Mouse (Mus musculus) right cerebral cortex, adult 2 months (tissue): Measurements from ENCODE around the gene Pdx1.

Experiments
- DNase-seq, 2 experiments: peaks; one replicate each; pipeline ENCODE4 v3.0.0; 2021 to 2022; ENCODE audit warnings: low spot score in 2 of 2

The Pdx1 gene

DNA sequence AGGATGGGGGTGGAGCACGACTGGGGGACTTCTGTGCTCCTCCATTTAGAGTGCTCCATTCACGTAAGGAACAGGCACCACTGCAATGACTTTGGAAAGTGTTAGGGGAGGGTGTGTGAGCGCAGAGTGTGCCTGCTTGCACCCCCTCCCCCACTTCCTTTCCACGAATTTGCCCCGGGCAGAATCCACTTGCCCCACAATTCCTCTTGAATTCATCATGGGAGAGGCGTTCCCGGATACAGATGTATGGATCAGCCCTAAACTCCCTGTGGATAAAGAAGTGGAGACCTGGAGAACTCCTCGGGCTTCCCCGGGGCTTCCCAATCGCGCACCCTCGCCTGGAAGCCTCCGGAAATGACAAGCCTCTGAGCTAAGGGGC lies 7.8 kb downstream of the Pdx1 start:
- no peak for DNase-seq

DNA sequence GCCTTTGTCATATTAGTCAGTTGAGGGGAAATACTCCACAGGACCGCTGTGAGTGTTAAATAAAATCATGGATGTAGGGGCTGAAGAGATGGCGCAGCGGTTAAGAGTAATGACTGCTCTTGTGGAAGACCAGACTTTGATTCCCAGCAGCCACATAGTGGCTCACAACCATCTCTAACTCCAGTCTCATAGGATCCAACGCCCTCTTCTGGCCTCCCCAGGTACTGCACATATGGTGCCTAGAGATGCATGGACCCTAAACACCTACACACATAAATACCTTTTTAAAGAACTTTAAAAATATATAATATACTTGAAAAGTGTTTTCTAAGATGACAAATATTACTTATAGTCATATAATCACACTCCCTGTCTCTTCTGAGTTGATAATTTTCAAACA lies 14.6 kb downstream of the Pdx1 start:
- no peak for DNase-seq

DNA sequence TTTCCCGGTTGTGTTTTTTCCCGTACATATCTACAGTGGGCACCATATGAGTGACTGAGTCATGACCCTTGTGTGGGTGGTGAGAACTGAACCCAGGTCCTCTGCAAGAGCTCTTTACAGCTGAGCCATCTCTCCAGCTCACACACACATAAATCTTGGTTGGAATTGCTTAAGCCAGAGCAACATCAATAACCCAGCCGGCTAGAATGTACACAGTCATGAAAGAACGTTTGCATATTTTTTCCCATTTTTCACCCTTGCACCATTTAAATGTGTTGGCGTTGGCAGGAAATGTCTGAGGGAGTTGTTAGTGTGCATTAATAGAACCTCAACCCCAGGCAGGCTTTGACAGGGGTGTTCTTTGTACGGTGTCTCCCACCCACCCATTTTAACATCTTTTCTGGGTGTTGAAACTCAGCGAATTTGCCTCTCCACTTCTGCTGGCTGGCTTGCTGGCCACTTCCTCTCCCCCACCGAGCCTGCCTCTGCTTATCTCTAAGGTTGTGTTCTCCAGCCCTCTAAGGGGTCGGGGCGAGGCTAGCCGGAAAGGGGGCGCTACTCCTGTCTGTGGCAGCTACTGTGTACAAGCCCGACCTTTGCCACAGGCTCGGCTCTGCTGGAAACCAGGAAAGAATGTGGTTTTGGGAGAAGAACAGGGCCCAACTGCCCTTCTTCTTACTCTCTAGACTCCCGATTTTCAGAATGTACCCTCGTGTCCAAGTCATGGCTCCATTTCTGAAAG lies 22.2 kb downstream of the Pdx1 start:
- DNase-seq, result no peak

DNA sequence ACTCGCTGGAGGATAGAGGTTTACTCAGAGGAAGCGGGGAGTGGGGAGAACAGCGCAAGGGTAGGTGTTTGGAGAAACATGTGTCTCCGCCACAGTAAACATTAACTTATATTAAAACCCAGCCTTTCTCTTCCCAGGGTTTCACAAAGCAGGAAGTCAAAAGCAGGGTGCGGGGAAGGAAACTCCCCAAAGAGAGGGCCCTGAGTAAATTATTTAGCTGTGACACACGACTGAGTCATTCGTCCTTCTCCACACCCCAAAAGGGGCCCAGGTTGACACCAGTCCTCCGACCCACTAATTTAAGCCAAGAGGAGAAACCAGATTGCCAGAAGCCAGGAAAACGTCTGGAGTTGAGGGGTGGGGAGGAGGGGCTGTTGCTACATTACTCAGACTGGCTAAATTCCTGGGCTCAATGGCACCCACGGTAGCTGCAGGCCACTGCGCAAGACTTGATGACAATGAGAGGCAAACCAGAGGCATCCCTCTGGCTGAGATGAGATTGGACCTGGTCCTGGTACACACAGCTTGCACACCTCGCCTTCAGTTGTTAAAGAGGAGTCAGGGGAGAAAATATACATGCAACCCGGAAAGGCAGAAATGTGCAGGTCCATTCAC lies 22.9 kb downstream of the Pdx1 start:
- no peak for DNase-seq

DNA sequence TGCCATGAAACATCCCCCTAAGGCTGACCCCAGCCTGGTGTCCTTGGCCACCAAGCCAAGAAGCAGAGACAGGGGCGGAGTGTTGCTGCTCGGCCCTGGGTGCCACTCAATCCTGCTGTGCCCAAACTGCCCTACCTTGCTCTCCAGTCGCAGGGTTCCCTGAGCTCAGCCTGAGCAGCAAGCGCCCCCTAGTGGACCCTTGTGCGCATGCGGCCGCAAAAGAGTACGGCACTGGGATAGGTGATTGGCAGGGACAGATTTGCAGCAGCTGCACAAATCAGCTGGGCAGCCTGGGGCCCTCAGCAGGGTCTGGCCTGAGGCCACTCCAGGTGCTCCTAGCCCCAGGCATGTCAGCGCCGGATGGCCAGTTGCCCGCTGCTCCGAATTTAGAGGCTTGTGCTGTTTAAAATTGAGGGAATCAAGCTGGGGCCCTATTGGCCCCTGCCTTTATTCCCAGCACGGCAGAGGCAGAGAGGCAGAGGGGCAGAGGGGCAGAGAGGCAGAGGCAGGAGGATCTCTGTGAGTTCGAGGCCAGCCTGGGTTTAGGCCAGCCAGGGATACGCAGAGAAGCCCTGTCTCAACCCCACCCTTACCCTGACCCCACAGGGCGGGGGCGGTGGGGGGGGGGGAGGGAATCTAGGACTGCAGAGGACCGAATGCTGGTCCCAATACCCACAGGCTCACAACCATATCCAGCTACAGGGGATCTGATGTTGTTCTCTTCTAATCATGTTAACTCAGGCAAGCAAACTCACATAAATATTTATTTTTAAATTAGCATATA lies 23.6 kb downstream of the Pdx1 start:
- peak; percentile 51 to 62 for DNase-seq

DNA sequence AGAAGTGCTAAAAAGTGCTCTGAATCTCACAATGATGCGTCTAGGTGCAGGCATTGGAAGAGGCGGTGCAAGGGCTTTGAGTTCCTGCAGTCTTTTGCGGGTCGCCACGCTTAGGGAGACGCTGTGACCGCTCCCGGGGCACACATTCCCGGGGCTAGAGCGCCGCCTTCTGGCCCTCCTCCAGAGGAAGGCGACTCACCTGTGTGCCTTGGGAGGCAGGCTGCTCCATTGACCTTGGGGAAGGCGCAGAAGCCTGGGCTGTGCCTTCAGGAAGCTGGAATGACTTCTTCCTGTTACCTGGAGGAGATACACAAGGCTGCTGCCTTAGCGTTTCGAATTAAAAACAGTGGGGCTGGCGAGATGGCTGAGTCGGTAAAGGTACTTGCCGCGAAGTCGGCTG lies 24.4 kb downstream of the Pdx1 start:
- no peak for DNase-seq

DNA sequence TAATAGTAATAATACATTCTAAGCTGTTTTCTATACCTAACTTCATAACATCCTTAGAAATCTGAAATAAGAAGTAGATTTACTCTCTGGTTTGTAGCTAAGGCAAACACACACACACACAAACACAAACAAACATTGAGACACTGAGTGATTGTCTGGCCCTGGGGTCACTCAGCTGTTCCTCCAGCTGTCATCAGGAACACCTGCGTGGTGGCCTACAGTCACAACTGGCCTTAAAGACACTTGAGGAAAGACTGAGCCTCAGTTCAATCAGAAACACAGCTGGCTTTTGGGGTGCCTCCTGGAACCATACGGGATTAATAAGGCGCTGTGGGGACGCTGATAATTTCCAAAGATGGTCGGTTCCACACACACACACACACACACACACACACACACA lies 27.5 kb downstream of the Pdx1 start:
- no peak for DNase-seq

DNA sequence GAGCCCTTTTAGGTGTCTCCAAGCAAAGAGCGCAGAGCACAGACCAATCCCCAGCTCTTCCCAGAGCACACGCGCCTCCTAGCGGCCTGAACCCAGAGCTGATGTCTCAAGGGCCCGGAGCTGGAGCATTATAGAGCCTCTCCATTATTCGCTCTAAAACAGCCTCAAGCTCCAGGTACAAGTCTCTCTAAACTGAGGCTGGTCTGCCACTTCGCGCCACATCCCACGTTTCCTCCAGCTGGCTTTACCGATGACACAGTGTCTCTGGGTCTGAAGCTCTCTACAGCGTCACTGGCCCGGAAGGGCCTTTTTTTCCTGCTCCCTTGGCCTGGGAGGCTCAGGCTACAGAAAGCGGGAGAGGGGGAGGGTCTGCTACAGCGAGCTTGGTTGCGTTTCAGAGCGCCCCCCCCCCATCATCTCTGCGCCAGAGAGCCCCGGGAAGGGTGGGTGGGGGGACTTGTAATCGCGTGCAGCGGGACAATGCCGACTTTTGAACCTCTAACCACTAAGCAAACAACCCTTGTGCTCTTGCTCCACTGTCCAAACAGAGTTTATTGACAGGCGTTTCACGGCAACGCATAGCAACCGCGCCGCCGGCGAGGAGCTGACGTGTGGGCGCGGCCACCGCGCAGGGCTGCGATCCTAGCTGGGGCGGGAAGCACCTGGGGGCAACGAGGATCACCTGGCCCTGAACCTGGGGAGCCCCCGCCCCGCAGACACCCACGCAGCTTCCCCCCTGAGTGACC lies 29.7 kb downstream of the Pdx1 start:
- peak in 1 of 2 experiments; percentile 27 for DNase-seq

DNA sequence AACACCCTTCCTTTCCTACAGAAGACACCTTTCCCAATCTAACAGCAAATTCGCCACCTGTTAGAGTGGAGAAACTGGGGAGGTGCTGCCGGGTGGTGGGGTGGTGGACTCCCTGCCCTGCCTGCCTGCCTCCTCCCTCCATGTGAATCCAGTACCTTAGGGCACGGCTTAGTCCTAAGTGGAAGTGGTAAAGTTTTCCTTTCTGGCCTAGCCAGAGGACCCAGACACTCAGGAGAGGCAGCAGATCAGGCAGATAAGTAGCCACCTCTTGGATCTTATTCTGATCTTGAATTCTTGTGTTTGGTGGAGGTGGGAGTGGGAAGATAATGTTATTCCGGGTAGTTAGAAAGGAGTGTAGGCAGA lies 30.2 kb downstream of the Pdx1 start:
- DNase-seq, result no peak

DNA sequence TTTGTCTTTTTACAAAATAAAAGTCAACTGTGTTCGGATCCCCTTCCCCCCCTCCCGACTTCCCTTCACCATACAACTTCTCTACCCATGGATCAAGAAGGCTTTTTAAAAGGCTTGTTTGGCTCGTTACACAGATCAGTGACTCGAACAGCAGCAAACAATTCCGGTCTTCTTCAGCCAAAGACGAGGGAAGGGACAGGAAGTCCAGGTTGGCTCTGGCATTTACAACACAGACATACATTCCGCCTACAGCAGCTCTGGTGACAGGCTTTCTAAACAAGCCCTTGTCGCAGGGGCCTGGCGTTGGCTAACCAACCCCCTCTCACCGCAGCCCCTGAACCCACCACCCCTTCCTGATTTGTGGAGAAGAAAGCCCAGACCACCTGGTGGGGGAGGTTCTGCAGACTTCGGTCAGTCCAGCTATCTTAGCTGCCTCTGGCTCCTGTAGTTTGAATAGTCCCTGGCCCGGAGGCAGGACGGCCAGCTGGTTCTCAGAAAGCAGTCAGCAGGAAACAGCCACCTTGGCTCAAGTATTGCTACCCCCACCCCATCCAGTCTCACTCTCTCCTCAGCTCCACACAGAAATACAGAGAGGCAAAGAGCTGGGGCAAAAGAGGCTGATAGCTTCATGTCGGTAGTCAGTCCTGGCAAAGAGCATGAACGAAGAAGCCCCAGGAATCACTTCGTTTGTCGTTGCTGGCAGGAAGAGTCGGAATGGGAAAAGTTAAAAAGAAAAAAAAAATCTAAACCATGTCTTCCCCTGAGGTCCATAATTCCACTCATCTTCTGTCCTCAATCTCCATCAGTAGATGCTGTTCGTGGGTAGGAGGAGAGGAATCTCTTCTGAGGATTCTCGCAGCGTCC lies 31.4 kb downstream of the Pdx1 start:
- DNase-seq, result no peak

DNA sequence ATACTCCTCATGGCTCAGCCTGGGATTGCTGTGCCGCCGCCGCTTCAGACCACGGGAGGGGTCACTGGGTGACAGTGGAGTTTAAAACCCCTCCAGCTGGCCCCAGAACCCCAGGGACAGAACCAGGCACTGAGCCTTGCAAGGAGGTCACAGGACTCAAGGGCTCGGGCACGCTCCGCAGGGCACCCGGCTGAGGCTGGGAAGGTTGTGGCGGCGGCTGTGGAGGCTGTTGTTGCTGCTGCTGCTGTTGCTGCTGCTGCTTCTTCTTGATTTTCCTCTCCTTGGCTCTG lies 32.0 kb downstream of the Pdx1 start:
- no peak for DNase-seq

DNA sequence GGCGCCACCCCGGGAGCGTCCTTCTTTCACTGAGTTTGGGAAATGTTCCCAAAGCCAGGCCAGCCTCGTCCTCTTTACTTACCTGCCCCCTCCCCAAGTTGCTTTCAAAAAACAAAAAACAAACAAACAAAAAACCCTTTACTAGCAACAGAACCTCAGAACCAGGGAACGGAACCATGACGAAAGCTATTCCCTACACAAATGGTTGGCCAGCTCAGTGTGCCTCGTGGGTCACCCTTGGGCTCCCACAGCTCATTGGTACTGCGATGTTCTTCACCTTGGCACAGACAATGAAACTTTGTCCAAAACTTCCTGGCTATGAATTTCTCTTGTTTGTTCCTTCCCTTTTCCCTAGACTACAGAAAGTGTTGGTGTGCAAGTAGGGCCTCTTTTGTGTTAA lies 32.4 kb downstream of the Pdx1 start:
- no peak for DNase-seq

DNA sequence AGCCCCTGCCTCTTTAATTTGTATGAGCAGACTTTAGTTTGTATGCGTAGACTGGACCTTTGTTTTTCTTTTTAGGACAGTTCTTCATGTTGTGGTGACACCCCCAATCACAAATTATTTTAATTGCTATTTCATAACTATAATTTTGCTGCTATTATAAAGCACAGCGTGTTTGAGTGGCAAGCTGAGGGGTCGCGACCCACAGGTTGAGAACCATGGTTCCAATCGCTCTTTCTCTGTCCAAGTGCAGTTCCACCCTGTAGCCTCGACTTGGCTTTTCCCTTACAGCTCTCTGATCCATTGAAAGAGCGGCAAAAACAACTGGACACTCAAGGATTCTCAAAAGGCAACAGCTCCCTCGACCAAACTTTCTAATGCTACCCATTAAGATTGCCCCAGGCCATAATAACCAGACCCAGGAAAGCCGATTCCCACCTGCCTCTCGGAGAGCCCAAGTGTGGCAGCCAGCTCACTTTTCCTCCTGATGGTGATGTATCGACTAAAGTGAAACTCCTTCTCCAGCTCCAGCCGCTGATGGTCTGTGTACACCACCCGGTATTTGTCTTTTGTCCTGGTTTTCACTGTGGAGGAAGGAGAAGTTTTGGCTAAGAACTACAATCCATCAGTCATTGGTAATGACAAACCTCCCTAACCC lies 33.1 kb downstream of the Pdx1 start:
- no peak for DNase-seq

DNA sequence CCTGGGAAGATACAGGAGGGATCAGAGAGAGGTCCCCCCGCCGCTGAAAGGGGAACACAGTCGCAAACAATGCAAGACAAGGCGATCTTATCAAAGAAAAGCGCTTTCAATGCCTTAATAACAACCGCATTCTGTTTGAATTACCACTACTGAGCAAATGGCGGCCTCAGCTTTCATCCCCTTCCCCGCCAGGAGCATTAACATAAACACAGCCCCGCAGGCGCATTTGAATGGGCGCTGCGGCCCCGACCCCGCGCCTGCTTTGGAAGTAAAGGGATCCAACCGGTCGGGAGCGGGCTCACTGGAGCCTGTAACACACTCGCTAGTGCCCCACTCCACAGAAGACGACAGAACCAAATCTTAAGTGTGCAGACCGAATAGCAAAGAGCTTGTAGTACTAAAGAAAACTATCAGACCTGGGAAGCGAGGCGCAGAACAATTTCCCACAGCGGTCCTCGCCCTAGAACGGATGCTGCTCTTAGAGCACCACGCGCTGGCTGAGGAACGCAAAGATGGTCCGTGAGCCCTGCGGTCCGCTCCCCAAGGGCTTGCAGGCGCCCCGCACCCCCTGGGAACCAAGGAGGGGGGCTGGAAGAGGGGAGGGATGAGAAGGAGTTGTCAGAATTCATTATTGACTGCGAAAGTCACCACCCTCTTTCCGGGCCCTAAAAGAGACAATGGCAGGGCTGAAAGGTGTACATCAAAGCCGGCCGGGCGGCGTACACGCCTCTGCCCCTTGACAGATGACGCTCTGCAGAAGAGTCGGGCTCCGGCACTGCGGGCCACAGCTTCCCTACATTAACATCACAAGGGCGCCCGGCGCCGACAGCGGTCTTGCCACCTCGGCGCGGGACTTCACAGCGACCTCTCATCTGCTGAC lies 34.8 kb downstream of the Pdx1 start:
- no peak for DNase-seq

DNA sequence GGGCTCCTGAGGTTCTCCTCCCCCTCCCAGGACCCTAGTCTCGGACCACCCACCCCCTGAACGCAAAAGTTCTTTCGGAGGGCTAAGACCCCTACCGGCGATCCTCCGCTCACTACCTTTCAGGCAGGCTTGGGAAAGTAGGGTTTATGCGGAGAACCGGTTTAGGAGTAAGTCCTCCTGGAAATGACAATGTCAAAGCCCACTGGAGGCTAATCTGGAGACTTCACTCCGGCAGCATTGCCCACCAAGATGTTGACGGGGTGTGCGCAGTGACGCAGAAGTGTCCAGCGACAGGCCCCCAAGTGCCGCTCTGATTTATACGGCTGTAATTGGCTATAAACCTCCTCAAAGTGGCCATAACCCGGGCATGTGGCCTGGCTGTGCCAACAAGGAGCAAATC lies 35.4 kb downstream of the Pdx1 start:
- DNase-seq, result no peak

DNA sequence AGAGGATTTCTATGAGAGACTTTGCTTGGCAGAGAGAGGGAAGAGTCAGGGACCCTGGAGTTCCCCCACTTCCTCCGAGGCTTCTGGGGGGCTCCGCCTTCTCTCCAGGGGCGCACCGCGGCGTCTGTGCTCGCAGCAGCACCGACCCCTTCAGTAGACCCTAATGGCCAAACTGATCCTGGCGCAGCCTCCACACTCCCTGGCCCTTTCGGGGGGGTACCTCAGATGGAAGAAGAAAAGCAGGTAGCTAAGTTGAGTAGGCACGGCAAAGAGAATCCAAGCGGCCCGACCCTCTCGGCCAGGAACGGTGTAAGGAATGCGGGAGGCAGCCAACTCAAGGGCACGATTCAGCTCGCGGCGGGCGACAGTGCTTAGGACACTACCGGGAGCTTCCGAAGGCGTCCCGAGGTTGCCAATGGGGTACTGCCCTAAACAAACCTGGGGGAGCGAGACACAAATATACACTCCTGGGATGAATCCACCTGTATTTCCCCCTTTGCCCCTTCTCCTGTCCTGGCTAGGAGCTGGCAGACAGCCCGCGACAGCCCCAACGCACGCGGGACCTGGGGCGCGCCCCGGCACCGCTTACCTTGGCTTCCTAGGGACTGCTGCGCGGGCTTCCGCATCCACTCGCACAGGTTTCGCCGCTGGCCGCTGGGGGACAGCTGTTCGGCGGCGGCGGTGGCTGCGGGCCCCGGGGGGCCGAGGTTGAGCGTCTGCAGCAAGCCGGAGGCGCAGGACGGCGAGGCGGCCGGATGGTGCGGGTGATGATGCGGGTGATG lies 36.3 kb downstream of the Pdx1 start:
- no peak for DNase-seq

DNA sequence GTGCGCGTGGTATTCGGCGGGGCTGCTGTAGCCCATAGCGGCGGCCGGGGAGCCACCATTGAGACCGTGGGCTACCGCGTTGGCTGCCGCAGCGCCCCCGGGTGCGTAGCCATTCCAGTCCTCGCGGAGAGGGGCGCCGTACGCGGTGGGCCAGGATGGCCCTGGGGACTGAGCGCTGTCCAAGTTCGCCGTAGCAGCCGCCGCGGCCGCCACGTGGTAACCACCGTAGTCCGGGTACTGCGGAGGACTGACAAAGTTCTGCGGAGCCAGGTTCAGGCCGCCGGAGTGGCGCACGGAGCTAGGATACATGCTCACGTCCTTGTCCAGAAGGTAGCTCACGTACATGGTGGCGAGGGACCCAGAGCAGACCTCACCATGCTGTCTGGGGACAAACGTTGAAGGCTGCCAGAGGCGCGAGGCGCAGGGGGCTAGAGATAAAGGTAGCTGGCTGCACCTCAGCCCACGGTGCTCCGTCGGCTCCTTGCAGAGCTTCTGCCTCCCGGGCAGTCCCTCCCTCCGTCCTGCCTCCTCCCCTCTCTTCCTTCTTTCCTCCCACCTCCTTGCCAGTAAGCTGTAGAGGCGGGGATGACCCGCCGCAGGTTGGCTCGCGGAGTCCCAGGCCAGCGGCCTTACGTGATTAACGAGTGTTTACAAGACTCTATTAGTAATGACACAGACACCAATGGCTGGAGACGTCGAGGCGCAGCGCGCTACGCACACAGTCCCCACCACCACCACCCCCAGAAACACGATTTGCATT lies 37.1 kb downstream of the Pdx1 start, which contains the start of gene Cdx2:
Gene Cdx2, minus strand, starts transcription at position 633 of the 760 bp plus-strand sequence.
- DNase-seq, result no peak

DNA sequence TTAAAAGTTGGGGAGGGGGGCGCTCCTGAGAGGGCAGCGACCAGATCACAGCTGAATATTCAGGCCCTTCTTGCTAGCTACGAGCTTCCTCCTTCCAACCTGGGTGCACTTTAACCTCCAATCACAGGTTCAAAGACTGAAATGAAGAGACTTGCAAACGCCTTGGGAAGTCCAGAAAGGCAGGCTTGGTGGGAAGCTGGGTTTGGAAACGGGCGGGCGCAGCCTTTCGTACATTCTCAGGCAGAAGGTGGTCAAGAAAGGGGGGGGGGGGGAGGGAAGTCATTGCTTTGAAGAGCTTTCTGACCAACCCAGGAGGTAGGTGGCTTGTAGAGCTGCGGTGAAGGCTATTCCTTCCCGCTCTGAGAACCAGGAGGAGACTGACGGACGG lies 37.6 kb downstream of the Pdx1 start:
- no peak for DNase-seq

DNA sequence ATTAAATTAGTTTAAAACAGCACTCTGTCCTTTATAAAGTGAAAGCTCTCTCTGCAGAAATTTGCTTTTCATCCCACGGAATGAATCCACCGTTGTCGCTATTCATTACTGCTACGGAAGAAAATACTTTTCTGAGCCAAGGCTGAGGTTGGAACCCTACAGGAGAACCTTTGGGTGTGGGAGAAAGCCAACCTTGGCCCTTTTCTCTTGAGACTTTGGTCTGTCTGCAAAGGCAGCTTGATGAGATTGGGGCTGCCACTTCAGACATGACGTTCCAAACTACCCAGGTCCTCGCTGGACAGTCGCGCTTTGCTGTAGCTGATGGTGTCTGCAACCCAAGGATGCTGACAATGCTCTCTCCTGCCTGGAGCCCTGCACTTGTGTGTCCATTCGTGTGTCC lies 38.7 kb downstream of the Pdx1 start:
- DNase-seq, result no peak
